Mouse (Mus musculus): ENCODE results near the gene Ica1l. TPM values are rescaled to one million over a fixed set of nuclear protein-coding genes. Genes with fewer than 3 reads are reported as not detected.

Gene Ica1l
- polyA plus RNA-seq, 1 experiment from 2014 or later = 0.20 TPM

GRCm38 (mm10) chr1:59997352-59997751 is 45.6 kb downstream of the Ica1l start:
- Histone ChIP-seq H3K27me3 (ENCODE audit: control insufficient read depth, insufficient read depth, low read length) (no peaks in the 10 kb centered on the region), H3K36me3 (ENCODE audit: control insufficient read depth, insufficient read depth) (no peaks in the 10 kb centered on the region), H3K27ac (ENCODE audit: low read length) (no peak overlapping the region), H3K4me1 (ENCODE audit: control insufficient read depth, insufficient read depth, low read length) (peaks cover 3% of the 10 kb centered on the region; the same call in 1 of the 2 replicates), H3K4me3 (ENCODE audit: low read length) (no peak overlapping the region), H3K9me3 (replicated peaks; ENCODE audit: control insufficient read depth, low read length) (no peaks in the 10 kb centered on the region), H3K9ac (ENCODE audit: low read length) (no peak overlapping the region), H3K4me2 (ENCODE audit: low read depth, low read length) (no peak overlapping the region)
- ATAC-seq (replicated peaks; ENCODE audit: extremely low read depth, insufficient read depth, low FRiP score) = no peak
- WGBS = 36% methylated on average over 5 of the region's 5 CpGs

DNA sequence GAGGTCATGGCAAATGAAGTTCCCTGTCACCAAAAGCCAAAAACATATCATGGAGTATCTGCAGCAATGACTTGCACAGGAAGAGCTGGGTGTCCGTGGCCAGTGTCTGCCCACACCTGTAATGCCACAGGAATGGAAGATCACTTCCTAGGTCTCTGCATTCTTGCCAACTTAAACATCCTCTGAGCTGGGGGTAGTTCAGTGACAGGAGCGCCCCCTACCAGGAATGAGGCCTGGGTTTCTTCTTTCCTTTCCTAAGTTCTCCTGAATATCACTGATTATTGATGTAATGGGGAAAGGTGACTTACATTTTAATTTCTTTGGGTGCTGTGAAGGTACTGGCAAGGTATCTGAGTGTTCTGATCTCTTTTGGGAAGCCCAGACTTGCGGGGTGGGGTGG is 47.3 kb downstream of the Ica1l start:
- H3K4me3 ChIP-seq (ENCODE audit: low read length) = no peak overlapping the region
- H3K4me1 ChIP-seq (ENCODE audit: control insufficient read depth, insufficient read depth, low read length) = peaks cover 3% of the 10 kb centered on the region; the same call in 1 of the 2 replicates
- H3K9me3 ChIP-seq (replicated peaks; ENCODE audit: control insufficient read depth, low read length) = no peaks in the 10 kb centered on the region
- H3K9ac ChIP-seq (ENCODE audit: low read length) = no peak overlapping the region
- no peak overlapping the region for H3K4me2 ChIP-seq (ENCODE audit: low read depth, low read length)
- H3K27ac ChIP-seq (ENCODE audit: low read length) = no peak overlapping the region
- H3K27me3 ChIP-seq (ENCODE audit: control insufficient read depth, insufficient read depth, low read length) = no peaks in the 10 kb centered on the region
- peaks cover 6% of the 10 kb centered on the region; the same call in 1 of the 2 replicates for H3K36me3 ChIP-seq (ENCODE audit: control insufficient read depth, insufficient read depth)
- WGBS = 43% methylated on average over 3 of the region's 3 CpGs
- ATAC-seq (replicated peaks; ENCODE audit: extremely low read depth, insufficient read depth, low FRiP score) = no peak

DNA sequence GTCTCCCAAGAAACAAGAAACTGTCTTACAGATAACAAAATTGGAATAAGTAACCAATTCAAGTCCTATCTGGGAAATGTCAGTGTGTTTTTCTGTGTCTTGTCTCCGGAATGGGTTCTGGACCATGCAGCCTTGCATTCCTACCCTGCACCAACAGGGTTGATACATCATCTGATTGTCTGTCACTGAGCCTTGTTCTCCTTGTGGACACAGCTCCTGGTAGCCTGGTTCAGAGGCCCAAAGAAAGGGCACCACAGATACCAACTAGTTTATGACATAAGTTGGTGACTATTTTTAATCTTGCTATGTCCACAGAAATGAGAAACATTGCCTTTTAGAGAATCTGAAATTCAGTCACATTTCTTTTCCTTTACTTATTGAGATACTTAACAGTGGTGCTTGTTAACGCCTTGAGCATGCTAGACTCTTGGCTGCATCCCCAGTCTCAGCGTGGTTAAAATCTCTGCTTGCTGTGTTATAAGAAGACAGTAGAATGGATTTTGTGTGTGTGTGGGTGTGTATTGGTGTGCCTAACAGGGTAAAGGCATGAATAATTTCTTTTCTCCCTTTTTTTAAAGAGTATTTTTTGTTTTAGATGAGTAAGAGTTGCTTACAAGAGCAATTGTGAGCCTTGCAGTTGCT is 55.5 kb downstream of the Ica1l start:
- Histone ChIP-seq H3K9me3 (replicated peaks; ENCODE audit: control insufficient read depth, low read length) (no peaks in the 10 kb centered on the region), H3K4me3 (ENCODE audit: low read length) (no peak overlapping the region), H3K36me3 (ENCODE audit: control insufficient read depth, insufficient read depth) (peaks cover 22% of the 10 kb centered on the region; the same call in 1 of the 2 replicates), H3K27ac (ENCODE audit: low read length) (no peak overlapping the region), H3K27me3 (ENCODE audit: control insufficient read depth, insufficient read depth, low read length) (no peaks in the 10 kb centered on the region), H3K9ac (ENCODE audit: low read length) (no peak overlapping the region), H3K4me2 (ENCODE audit: low read depth, low read length) (no peak overlapping the region), H3K4me1 (ENCODE audit: control insufficient read depth, insufficient read depth, low read length) (no peaks in the 10 kb centered on the region)
- ATAC-seq (replicated peaks; ENCODE audit: extremely low read depth, insufficient read depth, low FRiP score) = no peak
- 80% methylated on average over 3 of the region's 3 CpGs for WGBS

DNA sequence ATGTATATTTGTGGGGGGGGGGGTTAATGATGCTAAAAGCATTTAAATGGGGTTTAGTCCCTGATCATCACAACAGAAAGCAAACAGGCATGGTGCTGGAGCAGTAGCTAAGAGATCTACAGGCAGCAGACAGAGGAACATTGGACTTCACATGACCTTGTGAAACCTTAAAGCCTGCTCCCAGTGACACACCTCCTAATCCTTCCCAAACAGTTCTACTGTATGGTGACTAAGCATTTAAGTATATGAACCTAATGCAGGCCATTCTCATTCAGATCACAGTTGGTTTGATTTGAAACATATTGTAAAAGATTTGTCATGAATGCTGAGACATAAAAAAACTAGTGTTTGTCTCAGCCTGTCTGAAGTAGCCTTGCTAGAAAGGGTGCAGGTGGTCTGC is 56.4 kb downstream of the Ica1l start:
- Histone ChIP-seq H3K4me3 (ENCODE audit: low read length) (no peak overlapping the region), H3K36me3 (ENCODE audit: control insufficient read depth, insufficient read depth) (peaks cover 23% of the 10 kb centered on the region), H3K27ac (ENCODE audit: low read length) (no peak overlapping the region), H3K9ac (ENCODE audit: low read length) (no peak overlapping the region), H3K27me3 (ENCODE audit: control insufficient read depth, insufficient read depth, low read length) (no peaks in the 10 kb centered on the region), H3K4me2 (ENCODE audit: low read depth, low read length) (no peak overlapping the region), H3K4me1 (ENCODE audit: control insufficient read depth, insufficient read depth, low read length) (no peaks in the 10 kb centered on the region), H3K9me3 (replicated peaks; ENCODE audit: control insufficient read depth, low read length) (no peaks in the 10 kb centered on the region)
- ATAC-seq (replicated peaks; ENCODE audit: extremely low read depth, insufficient read depth, low FRiP score) = no peak

- Histone ChIP-seq H3K27ac (ENCODE audit: low read length) (no peak overlapping the region), H3K4me2 (ENCODE audit: low read depth, low read length) (no peak overlapping the region), H3K9me3 (replicated peaks; ENCODE audit: control insufficient read depth, low read length) (no peaks in the 10 kb centered on the region), H3K9ac (ENCODE audit: low read length) (no peak overlapping the region), H3K4me3 (ENCODE audit: low read length) (no peak overlapping the region), H3K36me3 (ENCODE audit: control insufficient read depth, insufficient read depth) (peaks cover 12% of the 10 kb centered on the region; the same call in 1 of the 2 replicates), H3K4me1 (ENCODE audit: control insufficient read depth, insufficient read depth, low read length) (no peaks in the 10 kb centered on the region), H3K27me3 (ENCODE audit: control insufficient read depth, insufficient read depth, low read length) (no peaks in the 10 kb centered on the region)
- no peak for ATAC-seq (replicated peaks; ENCODE audit: extremely low read depth, insufficient read depth, low FRiP score)
- 94% methylated on average over 4 of the region's 4 CpGs for WGBS
Measured at GRCm38 (mm10) chr1:59967291-59967690, 75.7 kb downstream of the Ica1l start.

GRCm38 (mm10) chr1:59966171-59966785 is 76.7 kb downstream of the Ica1l start:
- no peaks in the 10 kb centered on the region for H3K4me1 ChIP-seq (ENCODE audit: control insufficient read depth, insufficient read depth, low read length)
- H3K36me3 ChIP-seq (ENCODE audit: control insufficient read depth, insufficient read depth) = peaks cover 8% of the 10 kb centered on the region; the same call in 1 of the 2 replicates
- H3K4me2 ChIP-seq (ENCODE audit: low read depth, low read length) = no peak overlapping the region
- WGBS = 61% methylated on average over 6 of the region's 6 CpGs
- H3K9me3 ChIP-seq (replicated peaks; ENCODE audit: control insufficient read depth, low read length) = no peaks in the 10 kb centered on the region
- no peaks in the 10 kb centered on the region for H3K27me3 ChIP-seq (ENCODE audit: control insufficient read depth, insufficient read depth, low read length)
- ATAC-seq (replicated peaks; ENCODE audit: extremely low read depth, insufficient read depth, low FRiP score) = no peak
- no peak overlapping the region for H3K27ac ChIP-seq (ENCODE audit: low read length)
- no peak overlapping the region for H3K4me3 ChIP-seq (ENCODE audit: low read length)
- no peak overlapping the region for H3K9ac ChIP-seq (ENCODE audit: low read length)

DNA sequence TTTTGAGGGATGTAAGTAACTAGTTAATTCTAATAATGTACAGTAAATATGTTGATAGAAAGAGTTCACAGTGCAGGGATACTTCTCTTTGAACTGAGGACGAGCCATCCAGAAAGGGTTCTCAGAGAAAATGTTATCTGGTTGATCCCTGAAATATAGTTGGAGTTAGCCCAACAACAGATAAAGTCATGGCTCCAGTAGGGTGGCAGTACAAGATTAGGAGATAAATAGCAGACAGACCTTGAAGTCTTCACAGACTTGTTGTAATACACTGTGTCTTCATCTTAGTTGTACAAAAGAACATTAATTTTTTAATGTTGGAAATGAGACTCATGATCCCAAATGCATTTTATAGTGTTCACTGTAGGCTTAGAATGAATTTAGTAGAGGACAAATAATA is 83.0 kb downstream of the Ica1l start:
- H3K27ac ChIP-seq (ENCODE audit: low read length) = no peak overlapping the region
- H3K9ac ChIP-seq (ENCODE audit: low read length) = no peak overlapping the region
- 68% methylated on average over 1 of the region's 1 CpGs for WGBS
- no peak overlapping the region for H3K4me2 ChIP-seq (ENCODE audit: low read depth, low read length)
- no peaks in the 10 kb centered on the region for H3K4me1 ChIP-seq (ENCODE audit: control insufficient read depth, insufficient read depth, low read length)
- no peak overlapping the region for H3K4me3 ChIP-seq (ENCODE audit: low read length)
- no peaks in the 10 kb centered on the region for H3K27me3 ChIP-seq (ENCODE audit: control insufficient read depth, insufficient read depth, low read length)
- no peaks in the 10 kb centered on the region for H3K36me3 ChIP-seq (ENCODE audit: control insufficient read depth, insufficient read depth)
- H3K9me3 ChIP-seq (replicated peaks; ENCODE audit: control insufficient read depth, low read length) = no peaks in the 10 kb centered on the region
- ATAC-seq (replicated peaks; ENCODE audit: extremely low read depth, insufficient read depth, low FRiP score) = no peak

GRCm38 (mm10) chr1:59957206-59957605 is 85.8 kb downstream of the Ica1l start:
- Histone ChIP-seq H3K9ac (ENCODE audit: low read length) (no peak overlapping the region), H3K4me1 (ENCODE audit: control insufficient read depth, insufficient read depth, low read length) (no peaks in the 10 kb centered on the region), H3K36me3 (ENCODE audit: control insufficient read depth, insufficient read depth) (0 out of 2 replicates have a peak, but pooled peaks cover 3% of the 10 kb centered on the region), H3K27me3 (ENCODE audit: control insufficient read depth, insufficient read depth, low read length) (no peaks in the 10 kb centered on the region), H3K4me2 (ENCODE audit: low read depth, low read length) (no peak overlapping the region), H3K27ac (ENCODE audit: low read length) (no peak overlapping the region), H3K9me3 (replicated peaks; ENCODE audit: control insufficient read depth, low read length) (no peaks in the 10 kb centered on the region), H3K4me3 (ENCODE audit: low read length) (no peak overlapping the region)
- WGBS = 67% methylated on average over 3 of the region's 3 CpGs
- ATAC-seq (replicated peaks; ENCODE audit: extremely low read depth, insufficient read depth, low FRiP score) = no peak

GRCm38 (mm10) chr1:59947509-59947908 is 95.5 kb downstream of the Ica1l start:
- Histone ChIP-seq H3K36me3 (ENCODE audit: control insufficient read depth, insufficient read depth) (0 out of 2 replicates have a peak, but pooled peaks cover 2% of the 10 kb centered on the region), H3K9me3 (replicated peaks; ENCODE audit: control insufficient read depth, low read length) (no peaks in the 10 kb centered on the region), H3K4me2 (ENCODE audit: low read depth, low read length) (no peak overlapping the region), H3K27ac (ENCODE audit: low read length) (no peak overlapping the region), H3K4me1 (ENCODE audit: control insufficient read depth, insufficient read depth, low read length) (peaks cover 3% of the 10 kb centered on the region; the same call in 1 of the 2 replicates), H3K27me3 (ENCODE audit: control insufficient read depth, insufficient read depth, low read length) (no peaks in the 10 kb centered on the region), H3K4me3 (ENCODE audit: low read length) (no peak overlapping the region), H3K9ac (ENCODE audit: low read length) (no peak overlapping the region)
- ATAC-seq (replicated peaks; ENCODE audit: extremely low read depth, insufficient read depth, low FRiP score) = no peak
- 97% methylated on average over 4 of the region's 4 CpGs for WGBS
